Mouse (Mus musculus) liver, adult 2 months (tissue): Measurements from ENCODE around the gene Hsd3b6.
"Not testable (repeated sequence)": the region's sequence is repeated elsewhere in the genome, so short reads cannot be mapped to it uniquely, and the experiment has no call there.

Source experiments
- CTCF ChIP-seq: fragments of 200-500 bp; IDR thresholded peaks from 2 replicates; pipeline ENCODE4 v1.5.1; 2011; ENCODE audit warnings: low read depth, low read length, control low read depth
- POLR2A ChIP-seq: fragments of 200-500 bp; IDR thresholded peaks from 2 replicates; pipeline ENCODE4 v1.6.1; 2011; ENCODE audit warnings: low read length, control low read depth; ENCODE audit not compliant: insufficient read depth; ENCODE audit errors: extremely low read depth

DNA sequence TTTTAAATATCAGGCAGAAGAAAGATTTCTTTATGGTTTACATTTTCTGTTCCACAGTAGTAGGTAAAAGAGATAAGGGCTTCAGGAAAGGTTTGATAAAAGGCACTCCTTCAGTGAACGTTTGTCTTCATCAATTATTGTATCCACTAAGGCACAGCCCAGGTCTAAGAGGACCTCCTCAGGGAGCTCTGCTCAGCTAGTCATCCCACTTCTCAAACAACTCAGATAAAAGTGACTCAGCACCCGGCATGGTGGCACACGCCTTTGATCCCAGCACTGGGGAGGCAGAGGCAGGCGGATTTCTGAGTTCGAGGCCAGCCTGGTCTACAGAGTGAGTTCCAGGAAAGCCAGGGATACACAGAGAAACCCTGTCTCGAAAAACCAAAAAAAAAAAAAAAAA lies 1.6 kb downstream of the Hsd3b6 start:
- TF ChIP-seq POLR2A, CTCF: not testable (repeated sequence)
